Mouse (Mus musculus) MEL (cell line): ENCODE results near the gene 1190005I06Rik. TPM values are rescaled to one million over a fixed set of nuclear protein-coding genes. Genes with fewer than 3 reads are reported as not detected.

ENCODE experiments used
- DNase-seq: peaks from one replicate; pipeline ENCODE4 v3.0.0; 2011; ENCODE audit warnings: low read depth, low spot score
- H3K27ac ChIP-seq: 2 replicates; pipeline ENCODE4 v1.5.1; 2012; ENCODE audit warnings: low read depth, mild to moderate bottlenecking, control low read depth, low read length, moderate library complexity; ENCODE audit not compliant: control insufficient read depth
- H3K27me3 ChIP-seq, 2 experiments: fragments of 150-350 bp in 1 of 2; sonication (generic) in 1 of 2; 2 replicates each; pipeline ENCODE4 v1.6.1; 2012; ENCODE audit warnings: low read length in 2 of 2, mild to moderate bottlenecking in 2 of 2, improper control_type of control experiment in 1 of 2, moderate library complexity in 1 of 2; ENCODE audit not compliant: insufficient read depth in 2 of 2, control insufficient read depth in 1 of 2
- H3K36me3 ChIP-seq, 2 experiments: 2 replicates each; pipeline ENCODE4 v1.6.1; 2012 to 2014; ENCODE audit warnings: low read length in 2 of 2, improper control_type of control experiment in 1 of 2, inconsistent platforms in 1 of 2, mild to moderate bottlenecking in 1 of 2; ENCODE audit not compliant: insufficient read depth in 2 of 2, control insufficient read depth in 1 of 2
- H3K4me1 ChIP-seq, 2 experiments: fragments of 150-350 bp in 1 of 2; sonication (generic) in 1 of 2; 2 replicates each; pipeline ENCODE4 v1.6.1; 2012; ENCODE audit warnings: low read length in 2 of 2, improper control_type of control experiment in 1 of 2, mild to moderate bottlenecking in 1 of 2; ENCODE audit not compliant: insufficient read depth in 2 of 2, control insufficient read depth in 1 of 2
- H3K4me3 ChIP-seq, 2 experiments: fragments of 150-350 bp in 1 of 2; sonication (generic) in 1 of 2; 2 replicates each; pipeline ENCODE4 v1.5.1; 2012; ENCODE audit warnings: low read depth in 2 of 2, low read length in 2 of 2, mild to moderate bottlenecking in 2 of 2, moderate library complexity in 2 of 2, control low read depth in 1 of 2, improper control_type of control experiment in 1 of 2; ENCODE audit not compliant: control insufficient read depth in 1 of 2, insufficient read depth in 1 of 2
- H3K79me2 ChIP-seq: 2 replicates; pipeline ENCODE4 v1.6.1; 2012; ENCODE audit warnings: mild to moderate bottlenecking, low read length, moderate library complexity; ENCODE audit not compliant: control insufficient read depth, poor library complexity, insufficient read depth
- H3K9ac ChIP-seq: 2 replicates; pipeline ENCODE4 v1.6.1; 2012; ENCODE audit warnings: low read depth, mild to moderate bottlenecking, control low read depth, low read length, moderate library complexity; ENCODE audit not compliant: control insufficient read depth, poor library complexity, severe bottlenecking
- H3K9me3 ChIP-seq: fragments of 150-350 bp; sonication (generic); replicated peaks from 2 replicates; pipeline ENCODE4 v1.6.1; 2012; ENCODE audit warnings: mild to moderate bottlenecking, low read length, improper control_type of control experiment, moderate library complexity; ENCODE audit not compliant: insufficient read depth
- BHLHE40 ChIP-seq: IDR thresholded peaks from 2 replicates; pipeline ENCODE4 v1.6.1; 2012; ENCODE audit warnings: low read depth, mild to moderate bottlenecking, inconsistent platforms, low read length, improper control_type of control experiment, borderline replicate concordance
- CHD1 ChIP-seq: IDR thresholded peaks from 2 replicates; pipeline ENCODE4 v1.6.1; 2012; ENCODE audit warnings: low read depth, mild to moderate bottlenecking, inconsistent platforms, low read length, improper control_type of control experiment
- CTCF ChIP-seq, 3 experiments: IDR thresholded peaks in 2 of 3; conservative IDR thresholded peaks in 1 of 3; 2 replicates each; pipeline ENCODE4 v1.5.1; 2011 to 2012; ENCODE audit warnings: low read length in 3 of 3, low read depth in 2 of 3, mild to moderate bottlenecking in 2 of 3, improper control_type of control experiment in 1 of 3, inconsistent platforms in 1 of 3, mixed read lengths in 1 of 3, moderate library complexity in 1 of 3; ENCODE audit not compliant: control insufficient read depth in 1 of 3, insufficient read depth in 1 of 3, poor library complexity in 1 of 3, severe bottlenecking in 1 of 3
- E2F4 ChIP-seq: IDR thresholded peaks from 2 replicates; pipeline ENCODE4 v1.6.1; 2011; ENCODE audit warnings: low read depth, low read length, improper control_type of control experiment, borderline replicate concordance
- ELF1 ChIP-seq: IDR thresholded peaks from 2 replicates; pipeline ENCODE4 v1.6.1; 2014; ENCODE audit warnings: low read depth, mild to moderate bottlenecking, inconsistent platforms, low read length, improper control_type of control experiment, moderate library complexity
- EP300 ChIP-seq, 2 experiments: IDR thresholded peaks; 2 replicates each; pipeline ENCODE4 v1.6.1; 2011; ENCODE audit warnings: improper control_type of control experiment in 2 of 2, low read length in 2 of 2, low read depth in 1 of 2, mild to moderate bottlenecking in 1 of 2
- ETS1 ChIP-seq: IDR thresholded peaks from 2 replicates; pipeline ENCODE4 v1.6.1; 2012; ENCODE audit warnings: low read depth, mild to moderate bottlenecking, inconsistent platforms, low read length, improper control_type of control experiment, moderate library complexity
- GATA1 ChIP-seq: IDR thresholded peaks from 2 replicates; pipeline ENCODE4 v1.6.1; 2011; ENCODE audit warnings: low read depth, low read length, improper control_type of control experiment
- HCFC1 ChIP-seq: IDR thresholded peaks from 2 replicates; pipeline ENCODE4 v1.6.1; 2012; ENCODE audit warnings: low read depth, mild to moderate bottlenecking, inconsistent platforms, low read length, improper control_type of control experiment, moderate library complexity
- MAX ChIP-seq: IDR thresholded peaks from 2 replicates; pipeline ENCODE4 v1.6.1; 2011; ENCODE audit warnings: low read length, improper control_type of control experiment
- MEF2A ChIP-seq: IDR thresholded peaks from 2 replicates; pipeline ENCODE4 v1.6.1; 2014; ENCODE audit warnings: low read depth, mild to moderate bottlenecking, inconsistent platforms, low read length, improper control_type of control experiment; ENCODE audit not compliant: poor library complexity, insufficient replicate concordance, severe bottlenecking; ENCODE audit errors: extremely low read depth
- MXI1 ChIP-seq: IDR thresholded peaks from 2 replicates; pipeline ENCODE4 v1.6.1; 2011; ENCODE audit warnings: mild to moderate bottlenecking, low read depth, low read length, improper control_type of control experiment
- MYB ChIP-seq: IDR thresholded peaks from 2 replicates; pipeline ENCODE4 v1.6.1; 2011; ENCODE audit warnings: mild to moderate bottlenecking, low read depth, low read length, improper control_type of control experiment
- NELFE ChIP-seq: IDR thresholded peaks from 2 replicates; pipeline ENCODE4 v1.6.1; 2011; ENCODE audit warnings: low read depth, low read length, improper control_type of control experiment
- NRF1 ChIP-seq: IDR thresholded peaks from 2 replicates; pipeline ENCODE4 v1.6.1; 2014; ENCODE audit warnings: low read depth, mild to moderate bottlenecking, inconsistent platforms, low read length, improper control_type of control experiment, moderate library complexity; ENCODE audit not compliant: poor library complexity, insufficient read depth, severe bottlenecking
- POLR2AphosphoS5 ChIP-seq: IDR thresholded peaks from 2 replicates; pipeline ENCODE4 v1.6.1; 2012; ENCODE audit warnings: low read depth, borderline replicate concordance, mild to moderate bottlenecking, inconsistent platforms, low read length, moderate library complexity, mixed read lengths
- SIN3A ChIP-seq: IDR thresholded peaks from 2 replicates; pipeline ENCODE4 v1.6.1; 2012; ENCODE audit warnings: low read length, improper control_type of control experiment, inconsistent platforms
- TAL1 ChIP-seq: IDR thresholded peaks from 2 replicates; pipeline ENCODE4 v1.6.1; 2012; ENCODE audit warnings: mild to moderate bottlenecking, inconsistent platforms, low read length, moderate library complexity, mixed read lengths
- TCF12 ChIP-seq: IDR thresholded peaks from 2 replicates; pipeline ENCODE4 v1.6.1; 2014; ENCODE audit warnings: low read depth, mild to moderate bottlenecking, inconsistent platforms, low read length, improper control_type of control experiment, moderate library complexity
- UBTF ChIP-seq: IDR thresholded peaks from 2 replicates; pipeline ENCODE4 v1.6.1; 2012; ENCODE audit warnings: low read depth, mild to moderate bottlenecking, inconsistent platforms, low read length, improper control_type of control experiment, moderate library complexity, borderline replicate concordance; ENCODE audit not compliant: insufficient read depth
- USF1 ChIP-seq: IDR thresholded peaks from 2 replicates; pipeline ENCODE4 v1.6.1; 2014; ENCODE audit warnings: low read depth, mild to moderate bottlenecking, inconsistent platforms, low read length, improper control_type of control experiment, moderate library complexity
- ZKSCAN1 ChIP-seq: IDR thresholded peaks from 2 replicates; pipeline ENCODE4 v1.6.1; 2012; ENCODE audit warnings: low read depth, mild to moderate bottlenecking, inconsistent platforms, low read length, improper control_type of control experiment, moderate library complexity
- ZMIZ1 ChIP-seq: IDR thresholded peaks from 2 replicates; pipeline ENCODE4 v1.6.1; 2012; ENCODE audit warnings: low read depth, mild to moderate bottlenecking, inconsistent platforms, low read length, improper control_type of control experiment, moderate library complexity
- polyA plus RNA-seq, 2 experiments: library from polyadenylated mRNA; stranded (reverse) in 1 of 2; unstranded in 1 of 2; fragments of >175 nt in 1 of 2; fragments of >200 nt in 1 of 2; gene quantifications; 2 replicates each; pipeline versions ENCODE4 v1.2.1 to v1.2.4; 2012; ENCODE audit warnings: low replicate concordance in 2 of 2, low read depth in 1 of 2; ENCODE audit not compliant: insufficient read length in 2 of 2, insufficient read depth in 1 of 2, missing spikeins in 1 of 2
- total RNA-seq: library from RNA; depleted of rRNA; stranded (reverse); fragments of 300-350 nt; gene quantifications from 2 replicates; pipeline ENCODE4 v1.2.3, GENCODE M21; 2012

The 1190005I06Rik gene
- total and polyA plus RNA-seq, 3 experiments, result 2.1 to 2.3 TPM; not detected in 1

- no peak overlapping the region for H3K9ac ChIP-seq
- no peak for DNase-seq
- no peaks in the 10 kb centered on the region for H3K27me3 ChIP-seq
- no peaks in the 10 kb centered on the region for H3K9me3 ChIP-seq
- peaks cover 9% of the 10 kb centered on the region; the same call in 1 of the 2 replicates for H3K79me2 ChIP-seq
- no peak overlapping the region for H3K27ac ChIP-seq
- H3K4me3 ChIP-seq, result no peak overlapping the region
- TF ChIP-seq ETS1 (no peak), CTCF (IDR thresholded peaks at IDR 0.05 in 2 of 3, conservative IDR thresholded peaks at IDR 0.05 in 1 of 3; ENCODE audit: control insufficient read depth in 1 of 3, insufficient read depth in 1 of 3, low read depth in 2 of 3, low read length in 3 of 3, poor library complexity in 1 of 3, severe bottlenecking in 1 of 3) (no peak), ZMIZ1 (no peak), ZKSCAN1 (no peak), EP300 (IDR thresholded peaks at IDR 0.05; ENCODE audit: low read depth in 1 of 2, low read length in 2 of 2) (no peak), USF1 (no peak), HCFC1 (no peak), MYB (no peak), GATA1 (no peak), MEF2A (no peak), SIN3A (no peak), ELF1 (no peak), TAL1 (no peak)
- H3K36me3 ChIP-seq, result peaks cover 0 to 16% of the 10 kb centered on the region in 2 experiments; a peak in 2 of 4 replicates
- H3K4me1 ChIP-seq, result no peaks in the 10 kb centered on the region
These were observed 10.0 kb upstream of the 1190005I06Rik start for GRCm38 (mm10) chr8:120657415-120657814.

DNA sequence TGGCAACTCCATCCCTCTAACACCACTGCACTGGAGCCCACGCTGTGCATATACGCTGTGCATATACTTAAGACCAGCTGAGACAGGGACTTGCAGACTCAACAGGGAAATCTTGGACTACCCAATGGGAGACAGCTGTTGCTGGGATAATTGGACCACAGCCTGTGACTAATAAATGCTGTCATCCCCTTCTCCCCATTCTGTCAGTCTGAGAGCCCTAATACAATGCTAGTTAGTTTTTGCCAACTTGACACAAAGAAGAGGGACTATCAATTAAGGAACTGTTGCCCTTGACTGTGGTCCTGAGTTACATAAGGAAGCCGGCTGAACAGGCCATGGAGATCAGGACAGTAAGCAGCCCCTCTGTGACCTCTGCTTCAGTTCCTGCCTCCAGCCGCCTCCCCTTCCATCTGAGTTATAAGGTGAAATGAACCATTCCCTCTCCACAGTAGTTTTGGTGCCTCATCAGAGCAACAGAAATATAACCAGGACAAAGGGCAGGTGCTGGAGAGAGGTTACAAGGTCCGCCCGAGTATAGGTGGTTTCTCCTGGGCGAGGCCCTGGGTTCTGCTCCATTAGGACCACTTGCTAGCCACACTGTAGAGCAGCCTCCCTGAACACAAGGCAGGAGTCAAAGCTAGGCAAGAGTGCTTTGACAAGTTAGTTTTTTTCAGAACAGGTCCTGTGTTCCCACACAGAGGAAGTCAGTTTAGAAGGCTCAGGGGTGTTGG, 9.1 kb upstream of the 1190005I06Rik start:
- H3K9ac ChIP-seq, result no peak overlapping the region
- H3K4me3 ChIP-seq, result no peak overlapping the region
- H3K4me1 ChIP-seq, result no peaks in the 10 kb centered on the region
- no peaks in the 10 kb centered on the region for H3K9me3 ChIP-seq
- peaks cover 6% of the 10 kb centered on the region; the same call in 1 of the 2 replicates for H3K79me2 ChIP-seq
- DNase-seq, result no peak
- H3K27ac ChIP-seq, result no peak overlapping the region
- TF ChIP-seq ETS1, result no peak
- TF ChIP-seq NELFE, result no peak
- no peak for TF ChIP-seq TAL1
- no peak for TF ChIP-seq POLR2AphosphoS5
- no peak for TF ChIP-seq ZMIZ1
- no peak for TF ChIP-seq BHLHE40
- TF ChIP-seq CHD1, result no peak
- TF ChIP-seq ZKSCAN1, result no peak
- no peak for TF ChIP-seq MAX
- TF ChIP-seq TCF12, result no peak
- TF ChIP-seq E2F4, result no peak
- no peak for TF ChIP-seq UBTF
- no peak for TF ChIP-seq USF1
- no peak for TF ChIP-seq CTCF (IDR thresholded peaks at IDR 0.05 in 2 of 3, conservative IDR thresholded peaks at IDR 0.05 in 1 of 3; ENCODE audit: control insufficient read depth in 1 of 3, insufficient read depth in 1 of 3, low read depth in 2 of 3, low read length in 3 of 3, poor library complexity in 1 of 3, severe bottlenecking in 1 of 3)
- no peak for TF ChIP-seq NRF1
- no peak for TF ChIP-seq MXI1
- H3K36me3 ChIP-seq, result peaks cover 0 to 13% of the 10 kb centered on the region in 2 experiments; a peak in 2 of 4 replicates
- no peaks in the 10 kb centered on the region for H3K27me3 ChIP-seq
